Mouse (Mus musculus) urinary bladder, postnatal 36 days (tissue): ENCODE results near the gene Cep97.
"Not testable (repeated sequence)": the region's sequence is repeated elsewhere in the genome, so short reads cannot be mapped to it uniquely, and the experiment has no call there.

Source experiments
- DNase-seq, 2 experiments: peaks; one replicate each; pipeline ENCODE4 v3.0.0; 2022; ENCODE audit warnings: low spot score in 2 of 2, mixed read lengths in 1 of 2

Cep97 gene

GRCm38 (mm10) chr16:55947876-55948410 lies 13.3 kb upstream of the Cep97 start:
- DNase-seq: not testable (repeated sequence)

GRCm38 (mm10) chr16:55947266-55947665 lies 12.6 kb upstream of the Cep97 start:
- no peak for DNase-seq

GRCm38 (mm10) chr16:55940781-55941180 lies 6.1 kb upstream of the Cep97 start:
- DNase-seq: no peak

GRCm38 (mm10) chr16:55939703-55940102 lies 5.0 kb upstream of the Cep97 start:
- no peak for DNase-seq

GRCm38 (mm10) chr16:55938761-55939160 lies 4.1 kb upstream of the Cep97 start:
- no peak for DNase-seq

GRCm38 (mm10) chr16:55933681-55934343 lies 843 bp downstream of the Cep97 start:
- DNase-seq: peak; percentile 3 to 18

- DNase-seq: no peak
Measured at GRCm38 (mm10) chr16:55924010-55924409, 10.6 kb downstream of the Cep97 start.

- no peak for DNase-seq
Measured at GRCm38 (mm10) chr16:55922079-55922478, 12.6 kb downstream of the Cep97 start.

- no peak for DNase-seq
Measured at GRCm38 (mm10) chr16:55914716-55915115, 19.9 kb downstream of the Cep97 start.

- no peak for DNase-seq
Measured at GRCm38 (mm10) chr16:55910208-55910793, 24.4 kb downstream of the Cep97 start.

GRCm38 (mm10) chr16:55906928-55907679 lies 27.6 kb downstream of the Cep97 start:
- DNase-seq: no peak

GRCm38 (mm10) chr16:55905370-55905769 lies 29.3 kb downstream of the Cep97 start:
- DNase-seq: no peak

GRCm38 (mm10) chr16:55901839-55902756 lies 32.6 kb downstream of the Cep97 start:
- no peak for DNase-seq

GRCm38 (mm10) chr16:55898385-55899002 lies 36.2 kb downstream of the Cep97 start:
- no peak for DNase-seq

GRCm38 (mm10) chr16:55895651-55896095 lies 39.0 kb downstream of the Cep97 start:
- no peak for DNase-seq

GRCm38 (mm10) chr16:55894893-55895650 lies 39.6 kb downstream of the Cep97 start, which contains the start of gene Nxpe3:
TSS of gene Nxpe3 (minus strand) at chr16:55895285.
- DNase-seq: peak; percentile 79 to 85

GRCm38 (mm10) chr16:55894536-55894892 lies 40.1 kb downstream of the Cep97 start:
- DNase-seq: peak; percentile 27 to 34

GRCm38 (mm10) chr16:55893410-55894107 lies 41.1 kb downstream of the Cep97 start:
- DNase-seq: no peak

GRCm38 (mm10) chr16:55892484-55892883 lies 42.2 kb downstream of the Cep97 start:
- DNase-seq: no peak

GRCm38 (mm10) chr16:55891346-55891745 lies 43.3 kb downstream of the Cep97 start:
- no peak for DNase-seq
